Mouse (Mus musculus): ENCODE data around the gene N4bp2l2.

The N4bp2l2 gene

DNA sequence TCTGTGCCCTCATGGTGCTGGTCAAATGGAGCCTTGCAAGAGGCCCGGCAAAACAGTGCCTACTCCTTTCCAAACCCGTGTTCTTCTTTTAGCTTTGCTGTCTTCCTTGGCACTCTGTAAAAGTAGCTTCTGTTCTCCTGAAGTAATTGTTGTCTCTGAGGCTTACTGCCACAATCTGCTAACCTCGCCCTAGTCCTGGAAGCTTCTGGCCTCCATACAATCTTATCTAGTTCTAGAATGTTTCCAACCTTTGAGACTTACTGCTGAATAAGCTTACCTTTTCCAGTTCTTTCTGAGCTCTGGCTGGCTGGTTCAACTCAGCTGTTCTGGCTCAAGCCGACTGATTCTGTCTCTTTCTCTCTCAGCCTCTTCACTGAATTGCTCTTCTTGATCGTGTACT, 104.2 kb downstream of the N4bp2l2 start:
- DNase-seq (ENCODE audit: low spot score in 2 of 2), result no peak

DNA sequence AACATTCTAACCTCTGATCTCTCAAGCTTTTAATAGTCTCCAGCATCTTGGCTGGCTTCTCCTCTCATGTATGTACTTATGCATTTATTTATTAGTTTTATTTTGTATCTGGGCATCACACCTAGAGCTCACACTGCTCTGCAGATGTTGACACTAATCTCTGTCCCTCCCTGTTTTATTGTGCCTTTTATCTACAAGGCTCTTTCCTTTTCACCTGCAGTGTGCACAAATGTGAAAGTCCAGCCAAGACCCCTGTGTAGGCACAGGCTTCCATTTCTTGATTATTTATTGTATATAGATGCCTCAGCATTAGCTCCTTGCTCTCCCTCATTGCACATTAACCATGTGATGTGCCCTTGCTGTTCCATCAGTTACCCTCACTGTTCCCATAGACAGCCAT, 104.6 kb downstream of the N4bp2l2 start:
- no peak for DNase-seq (ENCODE audit: low spot score in 2 of 2)

DNA sequence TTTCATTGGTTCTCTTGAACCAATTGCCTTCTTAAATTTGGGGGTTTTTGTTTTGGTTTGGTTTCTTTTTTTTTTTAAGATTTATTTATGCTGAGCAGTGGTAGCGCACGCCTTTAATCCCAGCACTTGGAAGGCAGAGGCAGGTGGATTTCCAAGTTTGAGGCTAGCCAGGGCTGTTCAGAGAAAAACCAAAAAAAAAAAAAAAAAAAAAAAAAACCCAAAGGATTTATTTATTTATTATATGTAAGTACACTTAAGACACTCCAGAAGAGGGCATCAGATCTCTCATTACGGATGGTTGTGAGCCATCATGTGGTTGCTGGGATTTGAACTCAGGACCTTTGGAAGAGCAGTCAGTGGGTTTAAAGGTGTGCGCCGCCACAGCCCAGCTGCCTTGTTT, 105.1 kb downstream of the N4bp2l2 start:
- DNase-seq (ENCODE audit: low spot score in 2 of 2), result no peak

DNA sequence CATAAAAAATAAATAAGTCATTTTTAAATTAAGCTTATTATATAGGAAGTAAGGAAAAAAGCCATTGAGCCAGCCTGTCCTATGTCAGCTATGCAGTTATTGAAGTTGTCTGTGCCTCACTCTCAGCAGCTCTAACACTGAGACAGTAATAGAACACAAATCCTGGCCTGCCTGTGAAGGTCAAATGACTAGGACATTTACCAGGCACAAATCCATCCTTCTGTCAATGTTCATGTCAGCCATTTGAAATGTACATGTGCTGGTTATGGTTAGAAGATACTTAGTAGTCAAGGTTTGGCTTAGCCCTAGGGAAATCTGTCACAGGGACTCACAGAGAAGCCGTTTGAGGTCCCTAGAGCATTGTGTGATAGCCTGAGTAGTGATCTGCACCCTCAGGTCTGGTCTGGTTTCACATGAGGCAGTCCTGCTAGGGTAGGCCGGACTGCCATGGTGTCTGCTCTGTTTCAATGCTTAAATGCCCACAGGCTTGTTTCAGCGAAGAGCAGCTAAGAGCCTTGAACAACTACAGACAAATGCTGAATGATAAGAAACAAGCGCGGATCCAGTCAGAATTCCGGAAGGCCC, 106.4 kb downstream of the N4bp2l2 start:
- DNase-seq (ENCODE audit: low spot score in 2 of 2), result no peak
